In the genomic region with DNA sequence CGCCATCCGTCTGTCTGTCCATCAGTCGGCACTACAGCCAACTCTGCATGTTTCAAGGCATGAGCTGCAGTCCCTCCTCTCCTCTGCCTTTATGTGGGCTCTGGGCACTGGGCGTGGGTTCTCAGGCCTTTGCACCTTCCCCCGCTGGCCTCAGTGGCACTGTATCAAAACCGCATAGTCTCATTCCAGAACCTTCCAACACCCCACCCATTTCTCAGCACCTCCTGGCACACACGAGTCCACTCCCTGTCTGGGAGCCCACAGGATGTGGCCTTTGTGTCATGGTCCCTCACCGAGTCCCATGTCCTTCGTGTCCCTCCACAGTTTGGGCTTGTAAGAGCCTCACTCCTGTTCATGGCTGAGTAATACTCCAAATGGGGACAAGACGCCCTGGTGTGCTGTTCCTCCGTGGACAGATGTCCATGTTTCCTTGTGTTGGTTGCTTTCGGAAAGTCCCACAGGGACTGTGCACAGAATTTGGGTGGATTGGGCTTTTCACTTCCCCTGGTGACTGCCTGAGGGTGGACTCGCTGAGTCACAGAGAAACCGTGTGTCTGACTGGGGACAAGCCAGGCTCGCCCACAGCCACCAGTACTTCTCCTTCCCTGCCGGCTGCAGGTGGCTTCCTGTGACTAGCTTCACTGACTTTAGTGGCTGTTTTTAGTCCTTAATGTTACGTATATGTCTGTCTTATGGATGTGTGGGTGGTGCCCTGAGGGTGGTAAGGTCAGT, we compare ENCODE assay signal across 10 mouse cellular contexts. TPM values are rescaled to one million over a fixed set of nuclear protein-coding genes. Genes with fewer than 3 reads are reported as not detected.
A peak's percentile ranks its signal among the peaks of the same experiment; 100 is the strongest.
DNase-seq lines count a peak whose midpoint lies in the region; ATAC-seq lines count a peak whose summit lies in the region.
"Had no signal": no experiment of that assay in that cellular context is flagged by ENCODE, and none has a peak within 500 bp of the region (broad histone marks: within the 10 kb centered on the region; RNA-seq: fewer than 3 reads in every experiment).

No protein-coding gene starts in this region.

- ATAC-seq in forebrain, embryonic 16.5 days: no peak
- ATAC-seq in forebrain, embryonic 11.5 days (replicated peaks; ENCODE audit: low FRiP score): no peak
- ATAC-seq in liver, embryonic 15.5 days (ENCODE audit: insufficient read depth): no peak
- no peak for ATAC-seq in stomach, embryonic 16.5 days (ENCODE audit: insufficient read depth, low FRiP score)
- no peak for ATAC-seq in midbrain, embryonic 14.5 days (ENCODE audit: low FRiP score, low TSS enrichment)

- no peak overlapping the region for H3K4me3 ChIP-seq in forebrain, embryonic 16.5 days (replicated peaks; ENCODE audit: low read length)
- no peak overlapping the region for H3K4me3 ChIP-seq in forebrain, embryonic 11.5 days (ENCODE audit: low read depth, low read length)
- H3K4me3 ChIP-seq in liver, embryonic 15.5 days (replicated peaks): no peak overlapping the region
- no peak overlapping the region for H3K4me3 ChIP-seq in stomach, embryonic 16.5 days (replicated peaks; ENCODE audit: low read length)
- no peak overlapping the region for H3K4me3 ChIP-seq in midbrain, embryonic 14.5 days (replicated peaks; ENCODE audit: low read depth, low read length)
- H3K4me3 ChIP-seq: erythroblast, embryonic 14.5 days; midbrain, embryonic 12.5 days had no signal

- H3K9ac ChIP-seq in forebrain, embryonic 16.5 days (replicated peaks; ENCODE audit: low read depth, low read length): no peak overlapping the region
- H3K9ac ChIP-seq in forebrain, embryonic 11.5 days (ENCODE audit: low read length): no peak overlapping the region
- no peak overlapping the region for H3K9ac ChIP-seq in liver, embryonic 15.5 days
- H3K9ac ChIP-seq in stomach, embryonic 16.5 days (ENCODE audit: low read length): no peak overlapping the region
- no peak overlapping the region for H3K9ac ChIP-seq in midbrain, embryonic 14.5 days (replicated peaks; ENCODE audit: low read length)
- H3K9ac ChIP-seq: midbrain, embryonic 12.5 days had no signal

- H3K27ac ChIP-seq in forebrain, embryonic 16.5 days (ENCODE audit: low read length): peak overlapping the region; percentile 44
- H3K27ac ChIP-seq in forebrain, embryonic 11.5 days (ENCODE audit: low read depth, low read length): no peak overlapping the region
- peak overlapping the region; percentile 86 for H3K27ac ChIP-seq in liver, embryonic 15.5 days (replicated peaks)
- peak overlapping the region; percentile 73; the same call in 1 of the 2 replicates for H3K27ac ChIP-seq in stomach, embryonic 16.5 days (ENCODE audit: low read length)
- H3K27ac ChIP-seq in midbrain, embryonic 14.5 days (replicated peaks; ENCODE audit: low read depth, low read length): no peak overlapping the region
- H3K27ac ChIP-seq: midbrain, embryonic 12.5 days had no signal

- no peak for DNase-seq in forebrain, embryonic 11.5 days (ENCODE audit: low spot score)
- peak; percentile 88 for DNase-seq in right cerebral cortex, adult 18-20 months
- no peak for DNase-seq in right cerebral cortex, postnatal 4 days
- no peak for DNase-seq in midbrain, embryonic 14.5 days
- DNase-seq in embryo, embryonic 10.5 days (ENCODE audit: low spot score): no peak

- no peak overlapping the region for H3K4me2 ChIP-seq in forebrain, embryonic 16.5 days (ENCODE audit: low read length)
- H3K4me2 ChIP-seq in forebrain, embryonic 11.5 days (ENCODE audit: low read depth, low read length, severe bottlenecking): no peak overlapping the region
- peak overlapping the region; percentile 27; the same call in 1 of the 2 replicates for H3K4me2 ChIP-seq in liver, embryonic 15.5 days
- H3K4me2 ChIP-seq in stomach, embryonic 16.5 days (ENCODE audit: low read depth, low read length): no peak overlapping the region
- no peak overlapping the region for H3K4me2 ChIP-seq in midbrain, embryonic 14.5 days (ENCODE audit: low read length)
- H3K4me2 ChIP-seq: midbrain, embryonic 12.5 days had no signal

- H3K27me3 ChIP-seq in forebrain, embryonic 16.5 days (replicated peaks; ENCODE audit: control insufficient read depth, insufficient read depth, low read length): no peaks in the 10 kb centered on the region
- no peaks in the 10 kb centered on the region for H3K27me3 ChIP-seq in forebrain, embryonic 11.5 days (ENCODE audit: control insufficient read depth, insufficient read depth, low read length)
- H3K27me3 ChIP-seq in liver, embryonic 15.5 days: no peaks in the 10 kb centered on the region
- H3K27me3 ChIP-seq in stomach, embryonic 16.5 days (ENCODE audit: control insufficient read depth, insufficient read depth, low read length): no peaks in the 10 kb centered on the region
- H3K27me3 ChIP-seq in midbrain, embryonic 14.5 days (ENCODE audit: control insufficient read depth, insufficient read depth, low read length): no peaks in the 10 kb centered on the region
- H3K27me3 ChIP-seq: midbrain, embryonic 12.5 days had no signal

- no peaks in the 10 kb centered on the region for H3K36me3 ChIP-seq in forebrain, embryonic 16.5 days (ENCODE audit: control insufficient read depth, insufficient read depth)
- H3K36me3 ChIP-seq in forebrain, embryonic 11.5 days (ENCODE audit: control insufficient read depth, insufficient read depth, low read length): no peaks in the 10 kb centered on the region
- H3K36me3 ChIP-seq in liver, embryonic 15.5 days (replicated peaks): 0 out of 2 replicates have a peak, but pooled peaks cover 6% of the 10 kb centered on the region
- no peaks in the 10 kb centered on the region for H3K36me3 ChIP-seq in stomach, embryonic 16.5 days (ENCODE audit: control insufficient read depth, insufficient read depth, low read length)
- H3K36me3 ChIP-seq in midbrain, embryonic 14.5 days (ENCODE audit: control insufficient read depth, insufficient read depth, low read length): no peaks in the 10 kb centered on the region
- H3K36me3 ChIP-seq: midbrain, embryonic 12.5 days had no signal

- H3K9me3 ChIP-seq in forebrain, embryonic 16.5 days (ENCODE audit: control insufficient read depth, low read length): no peaks in the 10 kb centered on the region
- H3K9me3 ChIP-seq in forebrain, embryonic 11.5 days (ENCODE audit: control insufficient read depth, low read length): no peaks in the 10 kb centered on the region
- no peaks in the 10 kb centered on the region for H3K9me3 ChIP-seq in liver, embryonic 15.5 days (replicated peaks)
- H3K9me3 ChIP-seq in stomach, embryonic 16.5 days (replicated peaks; ENCODE audit: control insufficient read depth, low read length): no peaks in the 10 kb centered on the region
- H3K9me3 ChIP-seq in midbrain, embryonic 14.5 days (ENCODE audit: control insufficient read depth, low read length): no peaks in the 10 kb centered on the region
- H3K9me3 ChIP-seq: midbrain, embryonic 12.5 days had no signal

- peaks cover 32% of the 10 kb centered on the region for H3K4me1 ChIP-seq in forebrain, embryonic 16.5 days (replicated peaks; ENCODE audit: control insufficient read depth, insufficient read depth, low read length)
- peaks cover 16% of the 10 kb centered on the region; the same call in 1 of the 2 replicates for H3K4me1 ChIP-seq in forebrain, embryonic 11.5 days (replicated peaks; ENCODE audit: control insufficient read depth, insufficient read depth, low read length)
- H3K4me1 ChIP-seq in liver, embryonic 15.5 days (replicated peaks): peaks cover 100% of the 10 kb centered on the region
- H3K4me1 ChIP-seq in stomach, embryonic 16.5 days (ENCODE audit: control insufficient read depth, insufficient read depth, low read length): peaks cover 51% of the 10 kb centered on the region
- H3K4me1 ChIP-seq in midbrain, embryonic 14.5 days (ENCODE audit: control insufficient read depth, insufficient read depth, low read length): peaks cover 23% of the 10 kb centered on the region

- 94% methylated on average over 17 of the region's 17 CpGs for WGBS in forebrain, embryonic 16.5 days
- WGBS in forebrain, embryonic 11.5 days: 96% methylated on average over 17 of the region's 17 CpGs
- WGBS in liver, embryonic 15.5 days (ENCODE audit: insufficient replicate concordance): 61% methylated on average over 17 of the region's 17 CpGs
- 91% methylated on average over 17 of the region's 17 CpGs for WGBS in stomach, embryonic 16.5 days
- WGBS in midbrain, embryonic 14.5 days: 96% methylated on average over 17 of the region's 17 CpGs

RNA-seq across cellular contexts. Expression of gene Pip5k1c, which starts 5.8 kb away (rescaled TPM):
- polyA plus RNA-seq in forebrain, embryonic 16.5 days (2015; fragmentation: Nextera tagmentation; extraction: Ambion mirVana): 138 and 143 TPM in 2 replicates
- polyA plus RNA-seq in forebrain, embryonic 11.5 days (2014; fragmentation: Nextera tagmentation; extraction: Ambion mirVana): 74.1 and 74.9 TPM in 2 replicates
- 13.4 and 15.2 TPM in 2 replicates for polyA plus RNA-seq in liver, embryonic 15.5 days (2015; fragmentation: Nextera tagmentation; extraction: Ambion mirVana)
- polyA plus RNA-seq in stomach, embryonic 16.5 days (2015; fragmentation: Nextera tagmentation; extraction: Ambion mirVana): 40.8 and 41.8 TPM in 2 replicates
- polyA plus RNA-seq in midbrain, embryonic 14.5 days (2014; fragmentation: Nextera tagmentation; extraction: Ambion mirVana): 102 and 132 TPM in 2 replicates

RNA-seq across cellular contexts. Expression of gene Tjp3, which starts 7.2 kb away (rescaled TPM):
- polyA plus RNA-seq in forebrain, embryonic 16.5 days (2015; fragmentation: Nextera tagmentation; extraction: Ambion mirVana): 7.3 and 8.3 TPM in 2 replicates
- polyA plus RNA-seq in forebrain, embryonic 11.5 days (2014; fragmentation: Nextera tagmentation; extraction: Ambion mirVana): 10.1 and 11.9 TPM in 2 replicates
- 0.93 and 1.4 TPM in 2 replicates for polyA plus RNA-seq in liver, embryonic 15.5 days (2015; fragmentation: Nextera tagmentation; extraction: Ambion mirVana)
- polyA plus RNA-seq in stomach, embryonic 16.5 days (2015; fragmentation: Nextera tagmentation; extraction: Ambion mirVana): 29.1 and 35.7 TPM in 2 replicates
- 4.4 and 5.7 TPM in 2 replicates for polyA plus RNA-seq in midbrain, embryonic 14.5 days (2014; fragmentation: Nextera tagmentation; extraction: Ambion mirVana)

RNA-seq across cellular contexts. Expression of gene Cactin, which starts 22.4 kb away (rescaled TPM):
- 36.8 and 38.3 TPM in 2 replicates for polyA plus RNA-seq in forebrain, embryonic 16.5 days (2015; fragmentation: Nextera tagmentation; extraction: Ambion mirVana)
- 51.2 and 53.2 TPM in 2 replicates for polyA plus RNA-seq in forebrain, embryonic 11.5 days (2014; fragmentation: Nextera tagmentation; extraction: Ambion mirVana)
- 24.3 and 29.5 TPM in 2 replicates for polyA plus RNA-seq in liver, embryonic 15.5 days (2015; fragmentation: Nextera tagmentation; extraction: Ambion mirVana)
- 22.4 and 26.7 TPM in 2 replicates for polyA plus RNA-seq in stomach, embryonic 16.5 days (2015; fragmentation: Nextera tagmentation; extraction: Ambion mirVana)
- 22.6 and 22.8 TPM in 2 replicates for polyA plus RNA-seq in midbrain, embryonic 14.5 days (2014; fragmentation: Nextera tagmentation; extraction: Ambion mirVana)

RNA-seq across cellular contexts. Expression of gene Tbxa2r, which starts 30.0 kb away (rescaled TPM):
- polyA plus RNA-seq in forebrain, embryonic 16.5 days (2015; fragmentation: Nextera tagmentation; extraction: Ambion mirVana): 3.6 and 4.9 TPM in 2 replicates
- polyA plus RNA-seq in forebrain, embryonic 11.5 days (2014; fragmentation: Nextera tagmentation; extraction: Ambion mirVana): 1.9 and 2.6 TPM in 2 replicates
- polyA plus RNA-seq in liver, embryonic 15.5 days (2015; fragmentation: Nextera tagmentation; extraction: Ambion mirVana): 4.0 and 5.0 TPM in 2 replicates
- polyA plus RNA-seq in stomach, embryonic 16.5 days (2015; fragmentation: Nextera tagmentation; extraction: Ambion mirVana): 28.1 and 31.5 TPM in 2 replicates
- 2.9 and 3.7 TPM in 2 replicates for polyA plus RNA-seq in midbrain, embryonic 14.5 days (2014; fragmentation: Nextera tagmentation; extraction: Ambion mirVana)

RNA-seq across cellular contexts. Expression of gene Apba3, which starts 31.8 kb away (rescaled TPM):
- 39.1 and 41.6 TPM in 2 replicates for polyA plus RNA-seq in forebrain, embryonic 16.5 days (2015; fragmentation: Nextera tagmentation; extraction: Ambion mirVana)
- 36.2 and 42.0 TPM in 2 replicates for polyA plus RNA-seq in forebrain, embryonic 11.5 days (2014; fragmentation: Nextera tagmentation; extraction: Ambion mirVana)
- 24.0 and 27.3 TPM in 2 replicates for polyA plus RNA-seq in liver, embryonic 15.5 days (2015; fragmentation: Nextera tagmentation; extraction: Ambion mirVana)
- 61.6 and 66.9 TPM in 2 replicates for polyA plus RNA-seq in stomach, embryonic 16.5 days (2015; fragmentation: Nextera tagmentation; extraction: Ambion mirVana)
- polyA plus RNA-seq in midbrain, embryonic 14.5 days (2014; fragmentation: Nextera tagmentation; extraction: Ambion mirVana): 25.1 and 27.5 TPM in 2 replicates

Comparison
In these comparisons a context has a peak if more than half of its experiments do, and no peak if none do; other contexts are left out.
1. H3K27ac ChIP-seq: peak in forebrain, embryonic 16.5 days (single experiment), liver, embryonic 15.5 days (single experiment) and stomach, embryonic 16.5 days (single experiment); none in forebrain, embryonic 11.5 days (single experiment) and midbrain, embryonic 14.5 days (single experiment).